Mouse (Mus musculus): ENCODE measurements around the gene BC004004. TPM values are rescaled to one million over a fixed set of nuclear protein-coding genes. Genes with fewer than 3 reads are reported as not detected.

The BC004004 gene
- polyA plus RNA-seq, 1 experiment from 2014 or later: 73.7 TPM

- no peak overlapping the region for H3K27ac ChIP-seq (replicated peaks)
- 63% methylated on average over 8 of the region's 8 CpGs for WGBS
- H3K4me2 ChIP-seq (replicated peaks): no peak overlapping the region
- H3K27me3 ChIP-seq: no peaks in the 10 kb centered on the region
- H3K9me3 ChIP-seq: no peaks in the 10 kb centered on the region
- H3K4me1 ChIP-seq: peaks cover 7% of the 10 kb centered on the region
- no peak overlapping the region for H3K9ac ChIP-seq (replicated peaks)
- no peak for ATAC-seq (ENCODE audit: low FRiP score, low read depth)
- H3K4me3 ChIP-seq: no peak overlapping the region
- no peaks in the 10 kb centered on the region for H3K36me3 ChIP-seq
These were observed 93.5 kb downstream of the BC004004 start for GRCm38 (mm10) chr17:29361982-29362691.

GRCm38 (mm10) chr17:29363109-29363508 lies 94.5 kb downstream of the BC004004 start:
- H3K27ac ChIP-seq (replicated peaks): no peak overlapping the region
- H3K4me3 ChIP-seq: no peak overlapping the region
- H3K4me1 ChIP-seq: peaks cover 2% of the 10 kb centered on the region; the same call in 1 of the 2 replicates
- ATAC-seq (ENCODE audit: low FRiP score, low read depth): no peak
- 0 out of 2 replicates have a peak, but pooled peaks cover 6% of the 10 kb centered on the region for H3K27me3 ChIP-seq
- no peaks in the 10 kb centered on the region for H3K9me3 ChIP-seq
- H3K9ac ChIP-seq (replicated peaks): no peak overlapping the region
- no peaks in the 10 kb centered on the region for H3K36me3 ChIP-seq
- WGBS: 90% methylated on average over 8 of the region's 8 CpGs
- no peak overlapping the region for H3K4me2 ChIP-seq (replicated peaks)

Other genes with a start within 250 kb of the BC004004 start
- 730 and 734 TPM in 2 replicates for gene Srsf3, start 236.2 kb upstream of the BC004004 start, polyA plus RNA-seq (2016; fragmentation: Nextera tagmentation; extraction: Ambion mirVana)
- 23.5 and 24.8 TPM in 2 replicates for gene Cdkn1a, start 177.8 kb upstream of the BC004004 start, polyA plus RNA-seq (2016; fragmentation: Nextera tagmentation; extraction: Ambion mirVana)
- gene Rab44, start 154.6 kb upstream of the BC004004 start, polyA plus RNA-seq (2016; fragmentation: Nextera tagmentation; extraction: Ambion mirVana): 0.29 TPM in 1 of 2 replicates, not detected in the other
- 12.6 and 14.4 TPM in 2 replicates for gene Cpne5, start 30.6 kb upstream of the BC004004 start, polyA plus RNA-seq (2016; fragmentation: Nextera tagmentation; extraction: Ambion mirVana)
- 124 and 129 TPM in 2 replicates for gene Ppil1, start 4.6 kb upstream of the BC004004 start, polyA plus RNA-seq (2016; fragmentation: Nextera tagmentation; extraction: Ambion mirVana)
- 1.3 and 2.0 TPM in 2 replicates for gene Pi16, start 48.9 kb downstream of the BC004004 start, polyA plus RNA-seq (2016; fragmentation: Nextera tagmentation; extraction: Ambion mirVana)
- gene Mtch1, start 79.1 kb downstream of the BC004004 start, polyA plus RNA-seq (2016; fragmentation: Nextera tagmentation; extraction: Ambion mirVana): 407 and 436 TPM in 2 replicates
- 3.6 and 5.3 TPM in 2 replicates for gene Fgd2, start 92.1 kb downstream of the BC004004 start, polyA plus RNA-seq (2016; fragmentation: Nextera tagmentation; extraction: Ambion mirVana)
- gene Pim1, start 222.0 kb downstream of the BC004004 start, polyA plus RNA-seq (2016; fragmentation: Nextera tagmentation; extraction: Ambion mirVana): 16.8 and 16.9 TPM in 2 replicates